Mouse (Mus musculus): ENCODE results near the gene Agtpbp1. TPM values are rescaled to one million over a fixed set of nuclear protein-coding genes. Genes with fewer than 3 reads are reported as not detected.

Gene Agtpbp1
- total RNA-seq (2014; rRNA removed), result 125 and 129 TPM in 2 replicates
- 70.8 and 74.0 TPM in 2 replicates for polyA plus RNA-seq (2015; fragmentation: Nextera tagmentation; extraction: Ambion mirVana)

DNA sequence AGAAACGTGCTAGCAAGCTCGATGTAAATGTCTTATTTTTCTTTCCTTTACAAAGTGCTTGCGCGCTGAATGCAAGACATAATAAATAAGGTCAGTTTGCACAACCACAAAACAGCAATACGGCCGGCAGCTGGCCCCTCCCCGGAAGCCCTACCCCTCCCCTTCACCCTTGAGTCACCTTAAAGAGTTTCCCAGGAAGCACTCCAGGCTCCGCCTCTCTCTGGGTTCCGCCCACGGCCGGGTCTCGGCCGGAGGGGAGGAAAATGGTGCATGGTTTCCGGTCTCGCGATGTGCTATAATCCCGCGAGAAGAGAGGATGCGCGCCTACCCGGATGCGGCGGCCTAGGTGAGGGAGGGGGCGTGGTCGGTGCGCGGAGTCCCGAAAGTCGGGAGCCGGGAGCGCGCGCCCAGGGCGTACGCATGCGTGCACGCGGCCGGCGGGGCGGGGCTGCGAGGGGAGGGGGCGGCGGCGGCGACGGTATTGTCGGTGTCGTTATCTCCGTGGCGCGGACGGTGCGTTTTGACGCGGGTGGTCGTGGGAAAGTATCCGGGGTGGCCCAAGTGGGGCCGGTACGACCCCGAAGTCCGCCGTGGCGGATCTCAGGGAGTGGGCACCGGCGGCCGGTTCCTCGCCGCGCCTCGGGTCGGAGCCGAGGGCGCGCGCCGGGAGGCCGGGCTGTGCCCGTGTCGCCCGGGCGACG is at the start of gene Agtpbp1, which contains the start of gene Naa35:
Agtpbp1 (minus strand) TSS at position 281 of the 701 bp plus-strand sequence.
Naa35 (plus strand) TSS at position 313 of the 701 bp plus-strand sequence.
- Histone ChIP-seq H3K4me2 (ENCODE audit: low read depth, low read length, poor library complexity, severe bottlenecking) (peak within 1 kb of the TSS; percentile 95), H3K9ac (replicated peaks; ENCODE audit: low read length, poor library complexity, severe bottlenecking) (peak within 1 kb of the TSS; percentile 89), H3K9me3 (ENCODE audit: low read length) (no peaks in the 10 kb centered on the region), H3K36me3 (ENCODE audit: insufficient read depth, low read length) (peaks cover 8% of the 10 kb centered on the region; the same call in 1 of the 2 replicates), H3K4me1 (ENCODE audit: insufficient read depth, low read length) (peaks cover 15% of the 10 kb centered on the region; the same call in 1 of the 2 replicates), H3K4me3 (ENCODE audit: low read depth, low read length) (peak within 1 kb of the TSS; percentile 90), H3K27ac (ENCODE audit: low read depth, low read length) (peak within 1 kb of the TSS; percentile 82), H3K27me3 (ENCODE audit: insufficient read depth, low read length) (no peaks in the 10 kb centered on the region)
- under 1% methylated on average over 59 of the region's 83 CpGs for WGBS
- TF ChIP-seq CTCF (IDR thresholded peaks at IDR 0.05), result no peak
- DNase-seq (ENCODE audit: low spot score) (peak; percentile 99), ATAC-seq (ENCODE audit: low FRiP score) (peak; percentile 99)

DNA sequence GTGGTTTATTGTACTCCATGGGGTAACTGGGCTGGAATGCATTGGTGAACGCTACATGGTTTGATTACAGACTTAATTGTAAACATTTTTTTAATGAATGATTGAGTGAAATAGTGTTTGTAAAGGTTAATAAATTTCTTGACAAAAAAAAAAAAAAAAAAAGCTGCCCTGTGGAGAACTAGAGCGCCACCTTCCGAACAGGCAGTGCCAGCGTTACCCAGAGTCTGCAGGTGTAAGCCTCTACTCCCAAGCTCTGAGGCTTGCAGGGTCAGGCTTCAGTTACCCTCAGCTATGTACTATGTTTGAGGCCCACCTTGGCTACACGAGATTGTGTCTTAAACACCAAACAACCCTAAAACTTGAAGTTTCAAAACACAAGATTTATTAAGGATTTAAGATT is 49.6 kb upstream of the Agtpbp1 start:
- Histone ChIP-seq H3K9me3 (ENCODE audit: low read length) (no peaks in the 10 kb centered on the region), H3K9ac (replicated peaks; ENCODE audit: low read length, poor library complexity, severe bottlenecking) (no peak overlapping the region), H3K4me3 (ENCODE audit: low read depth, low read length) (no peak overlapping the region), H3K27ac (ENCODE audit: low read depth, low read length) (no peak overlapping the region), H3K36me3 (ENCODE audit: insufficient read depth, low read length) (peaks cover 63% of the 10 kb centered on the region), H3K27me3 (ENCODE audit: insufficient read depth, low read length) (no peaks in the 10 kb centered on the region), H3K4me1 (ENCODE audit: insufficient read depth, low read length) (no peaks in the 10 kb centered on the region), H3K4me2 (ENCODE audit: low read depth, low read length, poor library complexity, severe bottlenecking) (no peak overlapping the region)
- 77% methylated on average over 5 of the region's 5 CpGs for WGBS
- DNase-seq (ENCODE audit: low spot score) (no peak), ATAC-seq (ENCODE audit: low FRiP score) (no peak)
- TF ChIP-seq CTCF (IDR thresholded peaks at IDR 0.05), result no peak

DNA sequence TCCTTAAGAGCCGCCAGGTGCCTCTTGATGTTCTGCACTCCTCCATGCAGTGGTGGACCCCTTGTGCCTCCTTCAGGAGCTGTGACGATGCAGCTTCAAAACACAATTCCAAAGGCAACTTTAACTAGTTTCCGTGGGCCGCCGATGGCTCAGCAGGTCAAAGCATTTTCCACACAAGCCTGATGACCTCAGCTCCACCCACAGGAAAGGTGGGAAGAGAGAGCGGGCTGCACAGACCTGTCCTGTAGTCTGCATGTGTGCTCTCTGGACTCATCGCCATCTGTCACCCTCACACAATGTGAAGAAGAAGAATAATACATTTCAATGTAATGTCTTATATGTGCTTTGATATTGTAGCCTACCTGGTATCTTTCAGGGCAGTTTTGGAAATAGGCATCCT is 41.7 kb upstream of the Agtpbp1 start:
- Histone ChIP-seq H3K27ac (ENCODE audit: low read depth, low read length) (no peak overlapping the region), H3K9ac (replicated peaks; ENCODE audit: low read length, poor library complexity, severe bottlenecking) (no peak overlapping the region), H3K4me3 (ENCODE audit: low read depth, low read length) (no peak overlapping the region), H3K4me2 (ENCODE audit: low read depth, low read length, poor library complexity, severe bottlenecking) (no peak overlapping the region), H3K27me3 (ENCODE audit: insufficient read depth, low read length) (no peaks in the 10 kb centered on the region), H3K36me3 (ENCODE audit: insufficient read depth, low read length) (peaks cover 69% of the 10 kb centered on the region), H3K4me1 (ENCODE audit: insufficient read depth, low read length) (no peaks in the 10 kb centered on the region), H3K9me3 (ENCODE audit: low read length) (no peaks in the 10 kb centered on the region)
- WGBS, result 91% methylated on average over 7 of the region's 7 CpGs
- no peak for DNase-seq (ENCODE audit: low spot score)
- no peak for TF ChIP-seq CTCF (IDR thresholded peaks at IDR 0.05)
- no peak for ATAC-seq (ENCODE audit: low FRiP score)

DNA sequence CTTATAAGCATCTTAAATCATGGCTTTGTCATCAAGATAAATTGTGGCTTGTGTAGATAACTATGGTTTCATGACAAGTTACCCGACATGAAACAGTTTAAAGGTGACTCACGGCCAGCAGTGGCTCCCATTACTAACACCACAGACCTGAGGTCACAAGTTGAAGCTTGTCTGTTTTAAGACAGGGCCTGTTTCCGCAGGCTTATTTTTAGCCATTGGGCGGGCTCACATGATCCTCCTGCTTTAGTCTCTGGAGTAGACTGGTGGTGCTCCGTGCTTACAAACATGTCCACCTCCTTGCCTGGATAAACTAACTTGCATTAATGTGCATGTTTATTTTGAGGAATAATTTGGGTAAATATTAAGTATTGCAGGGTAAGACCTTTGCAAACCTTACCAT is 39.9 kb upstream of the Agtpbp1 start:
- no peak for ATAC-seq (ENCODE audit: low FRiP score)
- TF ChIP-seq CTCF (IDR thresholded peaks at IDR 0.05), result no peak
- DNase-seq (ENCODE audit: low spot score), result no peak
- Histone ChIP-seq H3K9ac (replicated peaks; ENCODE audit: low read length, poor library complexity, severe bottlenecking) (no peak overlapping the region), H3K27ac (ENCODE audit: low read depth, low read length) (no peak overlapping the region), H3K36me3 (ENCODE audit: insufficient read depth, low read length) (peaks cover 70% of the 10 kb centered on the region), H3K4me3 (ENCODE audit: low read depth, low read length) (no peak overlapping the region), H3K4me2 (ENCODE audit: low read depth, low read length, poor library complexity, severe bottlenecking) (no peak overlapping the region), H3K4me1 (ENCODE audit: insufficient read depth, low read length) (no peaks in the 10 kb centered on the region), H3K9me3 (ENCODE audit: low read length) (no peaks in the 10 kb centered on the region), H3K27me3 (ENCODE audit: insufficient read depth, low read length) (no peaks in the 10 kb centered on the region)
- WGBS, result 94% methylated on average over 5 of the region's 5 CpGs

DNA sequence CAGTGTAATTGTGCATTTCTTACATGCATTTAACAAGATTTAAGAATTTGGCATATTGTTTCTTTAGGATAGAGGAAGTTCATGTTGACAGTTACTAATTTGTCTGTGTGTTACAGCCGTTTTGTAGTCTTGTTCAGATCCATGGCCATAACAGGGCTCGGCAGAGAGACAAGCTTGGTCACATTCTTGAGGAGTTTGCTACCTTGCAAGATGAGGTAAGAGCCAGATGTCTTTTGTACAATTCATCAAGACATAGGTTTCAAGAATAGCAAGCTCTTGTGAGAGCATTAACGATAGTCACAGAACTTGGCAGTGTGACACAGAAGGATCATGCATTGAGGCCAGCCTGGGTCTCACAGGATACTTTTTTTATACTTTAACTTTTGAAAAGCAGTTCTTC is 39.4 kb upstream of the Agtpbp1 start:
- Histone ChIP-seq H3K36me3 (ENCODE audit: insufficient read depth, low read length) (peaks cover 68% of the 10 kb centered on the region), H3K27me3 (ENCODE audit: insufficient read depth, low read length) (no peaks in the 10 kb centered on the region), H3K27ac (ENCODE audit: low read depth, low read length) (no peak overlapping the region), H3K4me2 (ENCODE audit: low read depth, low read length, poor library complexity, severe bottlenecking) (no peak overlapping the region), H3K9ac (replicated peaks; ENCODE audit: low read length, poor library complexity, severe bottlenecking) (no peak overlapping the region), H3K9me3 (ENCODE audit: low read length) (no peaks in the 10 kb centered on the region), H3K4me3 (ENCODE audit: low read depth, low read length) (no peak overlapping the region), H3K4me1 (ENCODE audit: insufficient read depth, low read length) (no peaks in the 10 kb centered on the region)
- WGBS, result 90% methylated on average over 3 of the region's 3 CpGs
- DNase-seq (ENCODE audit: low spot score), result no peak
- no peak for ATAC-seq (ENCODE audit: low FRiP score)
- no peak for TF ChIP-seq CTCF (IDR thresholded peaks at IDR 0.05)

DNA sequence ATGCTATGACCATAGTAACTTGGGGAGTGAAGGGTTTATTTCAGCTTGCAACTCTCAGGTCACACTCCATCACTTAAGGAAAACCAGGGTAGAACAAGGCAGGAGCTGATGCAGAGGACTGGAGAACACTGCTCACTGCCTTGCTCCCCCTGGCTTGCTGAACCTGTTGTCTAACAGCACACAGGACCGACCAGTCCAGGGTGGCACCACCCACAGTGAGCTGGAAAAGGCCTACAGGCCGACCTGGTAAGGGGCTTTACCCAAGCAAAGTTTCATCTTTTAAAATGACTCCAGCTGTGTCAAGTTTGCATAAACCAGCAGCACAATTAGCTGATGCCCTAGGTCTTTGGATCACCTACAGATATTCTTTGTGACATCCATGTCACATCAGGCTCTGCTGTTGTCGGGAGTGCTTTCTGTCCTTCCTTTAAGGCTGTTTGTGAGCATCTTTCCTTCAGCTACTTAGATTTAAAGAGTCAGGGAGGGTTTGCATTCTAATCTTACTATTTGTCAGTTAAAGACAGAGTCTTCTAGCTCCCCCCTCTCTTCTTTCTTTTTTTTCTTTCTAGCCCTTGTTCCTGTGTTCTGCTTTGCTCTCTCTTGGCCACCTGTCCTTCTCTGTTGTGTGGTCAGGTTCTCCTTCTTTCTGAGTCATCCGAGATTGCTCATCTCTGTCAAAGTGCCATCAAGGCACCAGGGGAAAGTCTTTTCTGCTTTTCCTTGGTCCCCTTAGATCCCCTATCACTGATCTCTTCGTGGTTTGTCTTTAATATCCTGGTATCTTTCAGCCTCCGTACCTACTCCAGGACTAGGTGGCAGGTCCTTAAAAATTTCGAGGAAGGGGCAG is 36.8 kb upstream of the Agtpbp1 start:
- DNase-seq (ENCODE audit: low spot score), result no peak
- TF ChIP-seq CTCF (IDR thresholded peaks at IDR 0.05), result no peak
- Histone ChIP-seq H3K4me1 (ENCODE audit: insufficient read depth, low read length) (no peaks in the 10 kb centered on the region), H3K4me3 (ENCODE audit: low read depth, low read length) (no peak overlapping the region), H3K27me3 (ENCODE audit: insufficient read depth, low read length) (no peaks in the 10 kb centered on the region), H3K9me3 (ENCODE audit: low read length) (no peaks in the 10 kb centered on the region), H3K4me2 (ENCODE audit: low read depth, low read length, poor library complexity, severe bottlenecking) (no peak overlapping the region), H3K36me3 (ENCODE audit: insufficient read depth, low read length) (peaks cover 68% of the 10 kb centered on the region), H3K27ac (ENCODE audit: low read depth, low read length) (no peak overlapping the region), H3K9ac (replicated peaks; ENCODE audit: low read length, poor library complexity, severe bottlenecking) (no peak overlapping the region)
- ATAC-seq (ENCODE audit: low FRiP score), result no peak
- WGBS, result 90% methylated on average over 7 of the region's 7 CpGs
